Mouse (Mus musculus) adrenal gland, postnatal 36 days (tissue): ENCODE measurements at regions not wholly inside any gene's neighbourhood (a gene's known extent, or its start where the extent isn't known, plus 50 kb on each side); places are given as distances from the start of the nearest gene placed in this dataset.
"Not testable (repeated sequence)": the region's sequence is repeated elsewhere in the genome, so short reads cannot be mapped to it uniquely, and the experiment has no call there.

Experiments used
- DNase-seq, 2 experiments: peaks; one replicate each; pipeline ENCODE4 v3.0.0; 2021; ENCODE audit warnings: mixed read lengths in 1 of 2

GRCm38 (mm10) chr8:113489436-113490107, 145.8 kb upstream of the Mon1b start:
- no peak for DNase-seq

DNA sequence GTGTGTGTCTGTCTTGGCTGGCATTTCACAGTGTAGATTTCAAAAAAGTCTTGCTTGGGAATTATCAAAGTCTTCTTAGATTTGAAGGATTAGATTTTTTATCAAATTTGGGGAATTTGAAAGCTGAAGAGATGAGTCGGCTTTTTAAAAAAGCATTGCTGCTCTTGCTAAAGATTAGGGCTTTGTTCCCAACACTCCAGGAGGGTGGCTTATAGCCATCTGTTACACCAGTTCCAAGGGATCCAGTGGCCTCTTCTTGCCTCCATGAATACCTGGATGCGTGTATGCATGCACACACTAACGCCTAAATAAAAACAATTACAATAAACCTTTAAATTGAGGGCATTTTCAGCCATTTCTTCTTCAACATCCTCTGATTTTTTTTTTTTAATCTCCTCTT, 144.5 kb upstream of the Mon1b start:
- DNase-seq: no peak

- DNase-seq: no peak
Measured at GRCm38 (mm10) chr8:113496896-113497295, 138.5 kb upstream of the Mon1b start.

- DNase-seq: no peak
Measured at GRCm38 (mm10) chr8:113502671-113503070, 132.7 kb upstream of the Mon1b start.

- no peak for DNase-seq
Measured at GRCm38 (mm10) chr8:113512856-113513255, 122.5 kb upstream of the Mon1b start.

- peak; percentile 20 to 29 for DNase-seq
Measured at GRCm38 (mm10) chr8:113513886-113514730, 121.3 kb upstream of the Mon1b start.

DNA sequence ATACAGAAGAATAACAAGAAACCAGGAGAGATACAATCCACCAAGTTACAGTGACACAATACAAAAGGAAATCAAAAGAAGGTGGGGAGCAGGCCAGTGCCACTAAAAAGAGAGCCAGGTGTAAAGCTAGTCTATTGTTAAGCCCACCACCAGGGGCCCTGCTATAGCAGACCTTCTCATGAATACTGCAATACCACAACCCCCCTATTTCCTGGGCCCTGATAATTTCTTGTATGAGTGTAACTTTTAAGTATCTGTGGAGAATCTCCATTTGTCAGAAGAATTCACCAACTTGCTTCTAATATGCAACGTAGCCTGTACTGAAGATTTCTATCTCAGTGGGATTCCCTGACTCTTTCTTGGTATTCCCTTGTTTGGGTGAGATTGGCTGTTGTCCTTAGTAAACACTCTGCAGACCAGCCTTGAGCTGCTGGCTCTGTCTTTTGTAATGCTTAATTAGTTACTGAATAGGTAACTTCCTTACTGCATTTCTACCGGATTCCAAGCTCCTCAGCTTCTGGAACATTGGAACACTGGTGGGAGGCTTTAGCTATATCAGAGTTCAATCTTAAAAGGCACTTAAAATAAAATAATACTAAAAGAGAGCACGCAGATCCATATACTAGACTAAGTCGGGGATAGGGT, 120.5 kb upstream of the Mon1b start:
- not testable (repeated sequence) for DNase-seq

DNA sequence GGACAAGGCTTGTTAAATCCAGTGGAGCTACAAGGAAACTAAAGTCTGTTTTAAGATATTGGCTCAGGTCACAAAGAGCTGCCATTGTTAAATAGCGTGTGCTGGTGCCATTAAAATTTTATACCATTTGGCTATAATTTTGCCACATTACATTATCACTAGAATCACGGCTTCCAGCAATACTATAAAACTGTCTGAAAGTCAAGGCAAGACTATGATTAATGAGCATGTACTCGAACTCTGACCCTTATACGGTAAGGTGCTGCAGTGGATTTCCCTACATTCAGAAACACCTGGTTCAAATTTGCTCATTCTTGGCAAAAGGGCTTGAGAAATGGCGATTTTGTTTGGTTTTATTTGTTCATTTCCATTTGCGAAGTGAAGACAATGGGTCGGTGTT, 119.2 kb upstream of the Mon1b start:
- DNase-seq: no peak

- no peak for DNase-seq
Measured at GRCm38 (mm10) chr8:113517912-113518311, 117.5 kb upstream of the Mon1b start.

DNA sequence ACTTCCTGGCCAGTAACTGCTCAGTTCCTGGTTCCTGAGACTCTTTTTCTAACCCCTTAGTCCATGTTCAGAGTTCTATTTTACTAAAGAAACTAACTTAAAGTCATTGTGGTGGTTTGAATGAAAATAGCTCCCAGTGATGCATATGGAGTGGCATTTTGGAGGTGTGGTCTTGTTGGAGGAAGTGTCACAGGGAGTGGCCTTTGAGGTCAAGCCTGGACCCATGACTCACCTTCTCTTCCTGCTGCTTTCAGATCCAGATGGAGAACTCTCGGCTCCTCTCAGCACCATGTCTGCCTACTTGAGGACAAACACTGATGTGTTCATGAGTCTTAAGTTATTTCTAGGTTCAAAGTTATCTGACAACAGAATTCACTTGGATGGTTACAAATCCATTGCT, 111.8 kb upstream of the Mon1b start:
- no peak for DNase-seq

DNA sequence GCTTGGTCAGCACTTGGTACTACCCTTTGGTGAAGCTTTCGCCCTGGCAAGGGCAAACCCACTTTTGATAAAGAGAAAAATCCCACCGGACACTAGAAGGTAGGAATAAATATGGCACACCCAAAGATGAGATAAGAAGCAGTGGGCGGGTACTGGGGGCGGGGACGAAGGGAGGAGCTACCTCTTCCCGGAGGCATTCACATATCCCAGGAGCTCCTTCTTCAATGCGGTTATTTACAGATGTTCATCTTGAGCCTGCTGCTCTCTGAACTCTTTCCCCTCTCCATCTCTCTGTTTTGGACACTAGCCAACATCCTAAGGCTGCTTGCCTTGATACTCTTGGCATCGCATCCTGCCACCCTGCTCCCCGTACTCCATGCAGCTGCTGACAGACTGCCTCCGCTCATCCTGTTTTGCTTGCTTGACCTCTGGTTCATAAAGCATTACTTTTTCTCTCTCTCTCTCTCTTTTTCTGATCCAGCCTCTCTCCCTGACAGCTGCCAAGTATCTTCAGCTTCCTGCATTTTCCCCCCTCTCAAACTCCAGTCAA, 104.2 kb upstream of the Mon1b start:
- DNase-seq: peak; percentile 1 to 3

GRCm38 (mm10) chr8:113532881-113533280, 102.5 kb upstream of the Mon1b start:
- no peak for DNase-seq

DNA sequence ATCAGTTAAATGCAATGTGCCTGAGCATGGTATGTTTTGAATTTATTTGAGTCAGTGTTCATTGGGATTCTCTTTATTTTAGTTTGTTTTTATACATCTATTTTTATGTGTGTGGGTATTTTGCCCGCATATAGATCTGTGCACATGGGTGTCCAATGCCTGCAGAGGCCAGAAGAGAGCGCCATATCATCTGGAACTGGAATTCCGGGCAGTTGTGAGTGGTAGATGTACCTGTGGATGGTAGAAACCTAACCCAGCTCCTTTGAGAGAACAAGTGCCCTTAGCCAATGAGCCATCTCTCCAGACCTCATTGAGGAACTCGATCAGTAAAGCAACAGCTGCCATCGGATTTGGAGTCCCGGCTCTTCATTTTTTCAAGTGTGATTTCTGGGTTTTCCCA, 94.0 kb upstream of the Mon1b start:
- DNase-seq: no peak

GRCm38 (mm10) chr8:113542082-113542481, 93.3 kb upstream of the Mon1b start:
- no peak for DNase-seq

DNA sequence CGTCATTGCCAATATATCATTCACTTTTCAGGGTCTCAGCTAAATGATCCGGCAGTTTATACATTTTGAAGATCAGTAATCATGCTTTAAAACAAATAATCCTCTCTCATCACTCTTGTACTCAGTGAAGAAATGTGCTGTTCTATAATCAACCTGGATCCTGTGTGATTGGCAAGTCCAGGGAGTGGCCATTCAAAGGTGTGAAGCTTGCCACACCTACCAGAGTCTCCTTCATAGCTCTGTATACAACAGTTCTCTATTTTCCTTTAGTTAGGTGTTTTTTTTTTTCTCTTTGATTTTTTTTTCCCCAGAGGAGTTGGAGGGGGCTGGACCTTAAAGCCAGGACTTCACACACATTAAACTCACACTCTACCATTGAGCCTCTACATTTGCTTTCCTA, 92.7 kb upstream of the Mon1b start:
- no peak for DNase-seq

DNA sequence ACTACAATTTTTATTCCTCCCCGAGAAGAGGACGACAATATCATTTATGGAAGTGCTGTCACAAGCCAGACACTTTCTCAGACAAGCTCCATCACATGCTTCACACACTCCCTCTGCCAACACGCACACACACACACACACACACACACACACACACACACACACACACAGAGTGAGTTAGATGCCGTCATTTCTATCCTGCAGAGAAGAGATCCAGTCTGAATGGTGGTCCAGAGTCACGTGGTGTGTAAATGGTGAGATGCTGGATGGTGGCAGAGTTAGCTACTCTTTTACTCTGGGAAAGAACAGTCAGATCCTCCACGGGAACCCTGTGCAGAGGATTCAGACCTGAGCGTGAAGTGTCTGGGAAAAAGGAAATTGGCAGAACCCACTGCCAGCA, 86.2 kb upstream of the Mon1b start:
- no peak for DNase-seq

DNA sequence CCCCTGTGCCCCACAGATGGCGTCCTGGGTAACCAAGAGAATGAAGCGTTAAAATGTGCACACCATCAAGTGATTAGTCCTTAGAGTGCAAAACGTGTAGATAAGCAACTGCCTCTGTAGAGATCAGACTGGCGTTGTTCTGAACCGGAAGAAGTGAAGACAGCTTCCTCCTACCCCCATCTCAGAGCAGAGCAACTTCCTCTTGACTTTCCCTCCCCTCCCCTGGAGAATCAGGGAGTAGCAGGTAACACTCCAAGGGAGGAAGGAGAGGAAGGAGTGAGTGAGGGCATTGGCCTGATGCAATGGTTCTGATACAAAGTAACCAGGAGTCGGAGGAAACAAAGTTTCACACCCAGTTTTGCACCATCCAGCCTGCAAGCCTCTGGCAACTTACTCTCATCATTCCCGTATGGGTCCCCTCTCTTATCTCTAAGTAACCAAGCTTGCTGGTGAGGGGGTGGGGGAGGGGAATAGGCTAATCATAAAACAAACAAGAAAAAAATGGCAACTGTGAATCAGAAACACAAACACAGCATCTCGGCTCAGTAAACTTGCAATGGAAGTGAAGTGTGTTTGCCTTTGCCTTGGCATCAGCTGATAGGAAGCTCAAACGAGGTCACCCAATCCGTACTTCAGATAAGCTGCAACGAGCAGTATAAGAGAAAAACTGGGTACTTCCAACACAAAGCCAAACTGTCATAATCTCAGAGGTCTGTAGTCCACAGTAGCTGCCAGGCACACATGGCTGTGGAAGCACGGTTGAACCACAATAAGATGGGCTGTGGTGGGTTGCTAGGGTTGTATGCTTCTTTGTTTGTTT, 83.7 kb upstream of the Mon1b start:
- DNase-seq: no peak

GRCm38 (mm10) chr8:113552826-113553225, 82.6 kb upstream of the Mon1b start:
- DNase-seq: no peak

GRCm38 (mm10) chr8:113554700-113555455, 80.5 kb upstream of the Mon1b start:
- DNase-seq: no peak

- no peak for DNase-seq
Measured at GRCm38 (mm10) chr8:113556994-113557393, 78.4 kb upstream of the Mon1b start.

DNA sequence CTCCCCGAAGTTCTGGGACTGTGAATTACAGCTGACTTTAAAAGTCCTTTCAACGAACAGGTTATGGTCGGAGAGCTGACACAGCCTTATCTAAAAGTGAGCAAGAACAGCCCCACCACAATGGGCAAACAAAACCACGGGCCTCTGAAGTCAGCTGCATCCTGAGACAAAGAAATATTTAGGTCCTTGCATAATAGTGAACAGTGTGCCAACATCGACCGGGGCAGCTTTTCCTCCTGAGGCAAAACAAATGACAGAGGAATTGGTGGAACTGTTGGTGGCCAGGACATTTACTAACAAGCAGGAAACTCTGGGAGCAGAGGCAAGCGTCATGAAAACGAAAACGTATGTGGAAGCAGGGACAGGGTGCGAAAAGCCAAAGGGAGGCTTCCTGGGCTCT, 54.3 kb upstream of the Mon1b start:
- no peak for DNase-seq
